Mouse (Mus musculus) brain, embryonic 14.5 days (tissue): ENCODE data around the gene Cdkl1.

Experiments used
- CTCF ChIP-seq: fragments of 200-500 bp; IDR thresholded peaks from 2 replicates; pipeline ENCODE4 v1.5.1; 2012; ENCODE audit warnings: inconsistent platforms, mild to moderate bottlenecking, moderate library complexity, borderline replicate concordance; ENCODE audit not compliant: insufficient read depth, insufficient read length; ENCODE audit errors: extremely low read depth
- POLR2A ChIP-seq: fragments of 200-500 bp; IDR thresholded peaks from 2 replicates; pipeline ENCODE4 v1.6.1; 2012; ENCODE audit warnings: mild to moderate bottlenecking, inconsistent platforms, borderline replicate concordance; ENCODE audit not compliant: poor library complexity, insufficient read depth, insufficient read length, severe bottlenecking; ENCODE audit errors: extremely low read depth

DNA sequence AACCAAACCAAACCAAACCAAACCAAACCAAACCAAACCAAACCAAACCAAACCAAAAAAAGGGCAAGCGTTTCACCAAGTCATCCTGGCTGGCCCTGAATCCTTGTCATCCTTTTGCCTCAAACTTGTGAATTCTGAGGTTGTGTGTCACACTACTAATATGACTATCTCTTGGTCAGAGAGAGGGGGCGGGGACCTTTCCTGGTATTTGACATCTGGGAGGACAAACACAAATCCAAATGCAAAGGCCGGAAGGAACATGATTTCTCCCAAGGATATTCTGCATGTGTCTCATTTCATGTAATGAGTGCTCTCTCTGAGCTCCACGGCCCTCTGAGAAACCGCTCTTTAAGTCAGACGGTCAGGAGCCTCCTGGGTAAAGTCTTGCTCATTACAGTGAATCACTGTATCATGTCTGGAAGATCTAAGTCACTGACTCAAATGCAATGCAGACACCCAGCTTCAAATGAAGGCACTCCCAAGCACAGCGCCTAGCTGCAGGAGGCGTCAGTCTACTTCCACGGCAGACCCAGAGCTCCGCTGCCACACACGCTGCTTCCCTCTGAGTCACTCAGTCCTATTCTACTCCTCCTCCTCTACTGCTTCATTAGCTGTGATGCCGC, 43.0 kb upstream of the Cdkl1 start:
- no peak for TF ChIP-seq CTCF
- no peak for TF ChIP-seq POLR2A
